Mouse (Mus musculus) kidney, postnatal 4 days (tissue): ENCODE measurements around the gene Atp6v0a1.

Experiments used
- DNase-seq, 2 experiments: peaks; one replicate each; pipeline ENCODE4 v3.0.0; 2021; ENCODE audit warnings: mixed read lengths in 2 of 2

Gene Atp6v0a1

GRCm38 (mm10) chr11:101086756-101087681 is 77.8 kb downstream of the Atp6v0a1 start, which contains the start of gene Mlx:
Gene Mlx, plus strand, starts transcription at chr11:101087277.
- DNase-seq: peak; percentile 91 to 96

GRCm38 (mm10) chr11:101087682-101088055 is 78.4 kb downstream of the Atp6v0a1 start:
- no peak for DNase-seq

GRCm38 (mm10) chr11:101089931-101090330 is 80.7 kb downstream of the Atp6v0a1 start:
- DNase-seq: no peak

- DNase-seq: no peak
Measured at GRCm38 (mm10) chr11:101094930-101095313, 85.7 kb downstream of the Atp6v0a1 start.

- peak; percentile 96 to 97 for DNase-seq
Measured at GRCm38 (mm10) chr11:101095314-101096024, 86.2 kb downstream of the Atp6v0a1 start, which contains the start of gene Psmc3ip. Gene Psmc3ip, minus strand, starts transcription at chr11:101095436.

- no peak for DNase-seq
Measured at GRCm38 (mm10) chr11:101098231-101098630, 89.0 kb downstream of the Atp6v0a1 start.

GRCm38 (mm10) chr11:101103011-101103410 is 93.8 kb downstream of the Atp6v0a1 start:
- DNase-seq: no peak

- no peak for DNase-seq
Measured at GRCm38 (mm10) chr11:101109351-101109750, 100.1 kb downstream of the Atp6v0a1 start.

- DNase-seq: no peak
Measured at GRCm38 (mm10) chr11:101110708-101111107, 101.5 kb downstream of the Atp6v0a1 start.

- no peak for DNase-seq
Measured at GRCm38 (mm10) chr11:101111178-101111577, 101.9 kb downstream of the Atp6v0a1 start.

GRCm38 (mm10) chr11:101112186-101112585 is 102.9 kb downstream of the Atp6v0a1 start:
- no peak for DNase-seq
